Mouse (Mus musculus): ENCODE results near the gene Saa3. TPM values are rescaled to one million over a fixed set of nuclear protein-coding genes. Genes with fewer than 3 reads are reported as not detected.
"Not testable (repeated sequence)": the region's sequence is repeated elsewhere in the genome, so short reads cannot be mapped to it uniquely, and the experiment has no call there.

Gene Saa3
- 0.59 and 1.2 TPM in 2 replicates for polyA plus RNA-seq (2015; fragmentation: Nextera tagmentation; extraction: Ambion mirVana)

GRCm38 (mm10) chr7:46715600-46715999 lies at the start of gene Saa3:
Gene Saa3, minus strand, starts transcription at chr7:46715700.
- Histone ChIP-seq H3K4me1 (no peaks in the 10 kb centered on the region), H3K27me3 (replicated peaks) (no peaks in the 10 kb centered on the region), H3K27ac (no peak within 1 kb of the TSS), H3K4me3 (replicated peaks) (no peak within 1 kb of the TSS), H3K9me3 (no peaks in the 10 kb centered on the region), H3K36me3 (no peaks in the 10 kb centered on the region), H3K4me2 (no peak within 1 kb of the TSS), H3K9ac (no peak within 1 kb of the TSS)
- no peak for ATAC-seq (ENCODE audit: insufficient read depth, low FRiP score, low read depth)
- WGBS = 84% methylated on average over 5 of the region's 5 CpGs

GRCm38 (mm10) chr7:46764672-46765071 lies 49.2 kb upstream of the Saa3 start:
- Histone ChIP-seq H3K9me3 (no peaks in the 10 kb centered on the region), H3K9ac (no peak overlapping the region), H3K4me1 (no peaks in the 10 kb centered on the region), H3K4me2 (no peak overlapping the region), H3K4me3 (replicated peaks) (no peak overlapping the region), H3K36me3 (peaks cover 46% of the 10 kb centered on the region), H3K27ac (no peak overlapping the region), H3K27me3 (replicated peaks) (no peaks in the 10 kb centered on the region)
- no peak for ATAC-seq (ENCODE audit: insufficient read depth, low FRiP score, low read depth)
- WGBS = 89% methylated on average over 8 of the region's 8 CpGs

- H3K36me3 ChIP-seq = peaks cover 29% of the 10 kb centered on the region
- ATAC-seq (ENCODE audit: insufficient read depth, low FRiP score, low read depth) = no peak
Measured at GRCm38 (mm10) chr7:46762601-46763000, 47.1 kb upstream of the Saa3 start.

GRCm38 (mm10) chr7:46761049-46761795 lies 45.7 kb upstream of the Saa3 start:
- no peak for ATAC-seq (ENCODE audit: insufficient read depth, low FRiP score, low read depth)
- Histone ChIP-seq H3K27ac (no peak overlapping the region), H3K27me3 (replicated peaks) (no peaks in the 10 kb centered on the region), H3K9me3 (no peaks in the 10 kb centered on the region), H3K4me2 (no peak overlapping the region), H3K9ac (no peak overlapping the region), H3K36me3 (peaks cover 29% of the 10 kb centered on the region), H3K4me1 (no peaks in the 10 kb centered on the region), H3K4me3 (replicated peaks) (no peak overlapping the region)
- WGBS = 73% methylated on average over 11 of the region's 11 CpGs

More at GRCm38 (mm10) chr7:46762601-46763000, 47.1 kb upstream of the Saa3 start:
- Histone ChIP-seq H3K9me3 (no peaks in the 10 kb centered on the region), H3K27me3 (replicated peaks) (no peaks in the 10 kb centered on the region), H3K4me3 (replicated peaks) (no peak overlapping the region), H3K4me2 (no peak overlapping the region), H3K9ac (no peak overlapping the region), H3K27ac (no peak overlapping the region), H3K4me1 (no peaks in the 10 kb centered on the region)
- 84% methylated on average over 5 of the region's 5 CpGs for WGBS

- Histone ChIP-seq H3K9ac (no peak within 1 kb of the TSS), H3K27ac (no peak within 1 kb of the TSS), H3K27me3 (replicated peaks) (no peaks in the 10 kb centered on the region), H3K4me2 (no peak within 1 kb of the TSS), H3K4me1 (no peaks in the 10 kb centered on the region), H3K36me3 (no peaks in the 10 kb centered on the region), H3K4me3 (replicated peaks) (no peak within 1 kb of the TSS), H3K9me3 (no peaks in the 10 kb centered on the region)
- 63% methylated on average over 3 of the region's 3 CpGs for WGBS
- no peak for ATAC-seq (ENCODE audit: insufficient read depth, low FRiP score, low read depth)
Measured at GRCm38 (mm10) chr7:46751490-46751889, 36.0 kb upstream of the Saa3 start, which contains the start of gene Saa2. Gene Saa2, plus strand, starts transcription at chr7:46751790.

- no peak overlapping the region for H3K27ac ChIP-seq
- 69% methylated on average over 3 of the region's 3 CpGs for WGBS
Measured at GRCm38 (mm10) chr7:46748459-46748858, 33.0 kb upstream of the Saa3 start.

GRCm38 (mm10) chr7:46746381-46746780 lies 30.9 kb upstream of the Saa3 start:
- no peak overlapping the region for H3K9ac ChIP-seq
- no peaks in the 10 kb centered on the region for H3K27me3 ChIP-seq (replicated peaks)
- no peak overlapping the region for H3K27ac ChIP-seq
- WGBS = 69% methylated on average over 7 of the region's 7 CpGs
- H3K9me3 ChIP-seq = no peaks in the 10 kb centered on the region
- no peaks in the 10 kb centered on the region for H3K36me3 ChIP-seq
- H3K4me2 ChIP-seq = no peak overlapping the region
- no peaks in the 10 kb centered on the region for H3K4me1 ChIP-seq
- ATAC-seq (ENCODE audit: insufficient read depth, low FRiP score, low read depth) = no peak
- H3K4me3 ChIP-seq (replicated peaks) = no peak overlapping the region

More at GRCm38 (mm10) chr7:46748459-46748858, 33.0 kb upstream of the Saa3 start:
- Histone ChIP-seq H3K4me1 (no peaks in the 10 kb centered on the region), H3K4me2 (no peak overlapping the region), H3K36me3 (no peaks in the 10 kb centered on the region), H3K9ac (no peak overlapping the region), H3K9me3 (no peaks in the 10 kb centered on the region), H3K27me3 (replicated peaks) (no peaks in the 10 kb centered on the region), H3K4me3 (replicated peaks) (no peak overlapping the region)
- ATAC-seq (ENCODE audit: insufficient read depth, low FRiP score, low read depth) = no peak

- 76% methylated on average over 3 of the region's 3 CpGs for WGBS
Measured at GRCm38 (mm10) chr7:46745816-46746215, 30.3 kb upstream of the Saa3 start.

GRCm38 (mm10) chr7:46742880-46743279 lies 27.4 kb upstream of the Saa3 start, which contains the start of gene Saa1:
Gene Saa1, minus strand, starts transcription at chr7:46742980.
- not testable (repeated sequence) for H3K9ac ChIP-seq; H3K4me2 ChIP-seq; H3K36me3 ChIP-seq; ATAC-seq (ENCODE audit: insufficient read depth, low FRiP score, low read depth); H3K27me3 ChIP-seq (replicated peaks); H3K4me1 ChIP-seq; H3K4me3 ChIP-seq (replicated peaks); H3K9me3 ChIP-seq; H3K27ac ChIP-seq
- WGBS = 64% methylated on average over 3 of the region's 3 CpGs

More at GRCm38 (mm10) chr7:46745816-46746215, 30.3 kb upstream of the Saa3 start:
- no peak overlapping the region for H3K9ac ChIP-seq
- H3K4me1 ChIP-seq = no peaks in the 10 kb centered on the region
- H3K27ac ChIP-seq = no peak overlapping the region
- no peak overlapping the region for H3K4me2 ChIP-seq
- ATAC-seq (ENCODE audit: insufficient read depth, low FRiP score, low read depth) = no peak
- H3K4me3 ChIP-seq (replicated peaks) = no peak overlapping the region
- no peaks in the 10 kb centered on the region for H3K27me3 ChIP-seq (replicated peaks)
- no peaks in the 10 kb centered on the region for H3K36me3 ChIP-seq
- no peaks in the 10 kb centered on the region for H3K9me3 ChIP-seq

GRCm38 (mm10) chr7:46740041-46740440 lies 24.5 kb upstream of the Saa3 start:
- not testable (repeated sequence) for H3K4me2 ChIP-seq; H3K4me1 ChIP-seq; H3K36me3 ChIP-seq; H3K4me3 ChIP-seq (replicated peaks); ATAC-seq (ENCODE audit: insufficient read depth, low FRiP score, low read depth); H3K9ac ChIP-seq; H3K27me3 ChIP-seq (replicated peaks); H3K27ac ChIP-seq; H3K9me3 ChIP-seq
- 77% methylated on average over 5 of the region's 5 CpGs for WGBS

GRCm38 (mm10) chr7:46738561-46739460 lies 23.3 kb upstream of the Saa3 start:
- no peaks in the 10 kb centered on the region for H3K36me3 ChIP-seq
- WGBS = 75% methylated on average over 12 of the region's 12 CpGs
- no peak for ATAC-seq (ENCODE audit: insufficient read depth, low FRiP score, low read depth)
- no peak overlapping the region for H3K4me3 ChIP-seq (replicated peaks)
- no peak overlapping the region for H3K4me2 ChIP-seq
- no peaks in the 10 kb centered on the region for H3K27me3 ChIP-seq (replicated peaks)
- no peak overlapping the region for H3K27ac ChIP-seq
- no peak overlapping the region for H3K9ac ChIP-seq
- H3K9me3 ChIP-seq = no peaks in the 10 kb centered on the region
- no peaks in the 10 kb centered on the region for H3K4me1 ChIP-seq

GRCm38 (mm10) chr7:46734983-46735382 lies 19.5 kb upstream of the Saa3 start:
- H3K27me3 ChIP-seq (replicated peaks) = no peaks in the 10 kb centered on the region
- ATAC-seq (ENCODE audit: insufficient read depth, low FRiP score, low read depth) = no peak
- no peak overlapping the region for H3K4me3 ChIP-seq (replicated peaks)
- no peaks in the 10 kb centered on the region for H3K9me3 ChIP-seq
- no peak overlapping the region for H3K27ac ChIP-seq
- H3K4me2 ChIP-seq = no peak overlapping the region
- no peaks in the 10 kb centered on the region for H3K4me1 ChIP-seq
- H3K9ac ChIP-seq = no peak overlapping the region
- 63% methylated on average over 2 of the region's 2 CpGs for WGBS
- H3K36me3 ChIP-seq = no peaks in the 10 kb centered on the region

Measured in stomach, embryonic 15.5 days (tissue).